Mouse (Mus musculus) frontal cortex, postnatal 36 days (tissue): ENCODE data around the gene Olfr1446.

ENCODE experiments used
- DNase-seq, 2 experiments: peaks; one replicate each; pipeline ENCODE4 v3.0.0; 2022; ENCODE audit warnings: low spot score in 2 of 2

Olfr1446 gene

DNA sequence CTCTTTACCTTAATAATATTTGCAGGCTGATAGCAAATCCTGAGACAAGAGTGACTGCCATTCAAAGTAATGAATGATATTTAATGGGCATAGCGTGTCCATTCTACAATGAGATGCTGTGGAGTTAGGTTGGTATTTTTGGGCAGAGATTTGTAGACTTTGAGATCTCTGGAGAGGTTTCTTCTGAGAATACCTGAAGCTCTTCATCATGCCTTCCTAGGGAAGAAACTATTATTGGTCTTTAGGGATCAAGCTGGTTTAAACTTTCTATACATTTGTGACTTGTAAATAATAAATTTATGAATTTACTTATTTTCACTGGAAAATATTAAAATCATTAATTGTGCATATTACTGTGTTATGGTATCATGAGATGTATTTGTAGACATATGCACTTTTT is at the start of gene Olfr1446:
TSS of gene Olfr1446 (minus strand) at position 101 of the 400 bp plus-strand sequence.
- DNase-seq: no peak

DNA sequence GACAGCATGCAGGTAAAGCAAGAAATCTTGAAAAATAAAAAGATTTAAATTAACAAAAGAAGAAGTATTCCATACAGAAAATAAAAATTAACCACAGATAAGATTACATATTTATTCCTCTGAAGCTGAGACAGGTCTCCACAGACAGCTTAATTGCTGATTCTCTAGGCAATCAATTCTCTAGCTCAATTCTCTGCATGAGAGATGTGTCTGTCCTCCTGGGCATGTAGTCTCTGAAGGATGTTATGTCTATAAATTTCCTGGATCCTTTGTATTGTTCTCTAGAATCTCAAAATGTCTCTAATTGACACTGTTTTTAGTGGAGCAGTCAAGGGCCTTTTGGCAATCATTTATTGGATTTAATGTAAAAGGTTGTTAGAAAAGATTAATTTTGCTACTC is 37.2 kb upstream of the Olfr1446 start, which contains the start of gene Olfr1449:
TSS of gene Olfr1449 (plus strand) at position 301 of the 400 bp plus-strand sequence.
- DNase-seq: no peak

DNA sequence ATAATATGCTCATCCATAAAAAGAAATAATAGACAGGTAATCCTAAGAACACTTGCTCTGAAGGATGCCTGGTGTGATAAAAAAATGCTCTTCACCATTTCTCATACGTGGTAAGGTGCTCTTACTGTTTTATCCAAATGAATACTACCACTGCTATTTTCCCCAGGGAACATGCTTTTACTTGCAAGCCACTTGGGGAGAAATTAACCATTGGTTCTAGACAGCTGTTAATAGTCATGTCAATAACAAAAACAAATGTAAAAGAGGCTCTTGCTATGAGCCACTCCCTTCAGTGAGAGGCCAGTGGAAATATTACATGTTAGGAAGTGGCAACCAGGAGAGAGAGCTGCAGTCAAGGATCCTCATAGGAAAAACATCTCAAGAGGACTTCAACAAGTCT is 31.0 kb upstream of the Olfr1446 start, which contains the start of gene Olfr1448:
TSS of gene Olfr1448 (minus strand) at position 101 of the 400 bp plus-strand sequence.
- DNase-seq: no peak

DNA sequence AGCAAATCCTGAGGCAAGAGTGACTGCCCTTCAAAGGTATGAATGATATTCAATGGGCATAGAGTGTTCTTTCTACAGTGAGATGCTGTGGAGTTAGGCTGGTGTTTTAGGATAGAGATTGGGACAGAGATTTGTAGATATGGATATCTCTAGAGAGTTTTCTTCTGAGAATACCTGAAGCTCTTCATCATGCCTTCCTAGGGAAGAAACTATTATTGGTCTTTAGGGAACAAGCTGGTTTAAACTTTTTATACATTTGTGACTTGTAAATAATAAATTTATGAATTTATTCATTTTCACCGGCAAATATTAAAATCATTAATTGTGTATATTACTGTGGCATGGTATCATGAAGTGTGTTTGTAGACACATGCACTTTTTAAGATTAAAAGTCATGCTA is 10.3 kb upstream of the Olfr1446 start, which contains the start of gene Olfr1447:
TSS of gene Olfr1447 (minus strand) at position 101 of the 400 bp plus-strand sequence.
- no peak for DNase-seq

DNA sequence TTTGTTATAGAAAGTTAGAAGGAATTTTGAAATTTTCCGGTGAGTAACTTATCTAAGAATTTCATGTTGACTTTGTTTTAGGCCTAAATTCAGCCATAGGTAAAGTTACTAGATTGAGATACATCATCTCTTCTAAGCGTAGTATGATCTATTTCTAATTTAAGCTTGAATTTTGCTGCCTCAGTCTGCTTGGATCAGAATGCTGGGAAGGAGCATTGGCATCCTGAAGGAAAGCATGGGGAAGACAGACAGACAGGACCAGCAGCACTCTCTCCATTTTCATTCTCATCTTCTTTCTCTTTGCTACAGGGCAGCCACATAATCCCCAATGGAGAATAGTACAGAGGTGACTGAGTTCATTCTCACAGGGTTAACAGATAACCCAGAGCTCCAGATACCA is 9.8 kb downstream of the Olfr1446 start, which contains the start of gene Olfr1445:
TSS of gene Olfr1445 (plus strand) at position 301 of the 400 bp plus-strand sequence.
- DNase-seq: no peak

DNA sequence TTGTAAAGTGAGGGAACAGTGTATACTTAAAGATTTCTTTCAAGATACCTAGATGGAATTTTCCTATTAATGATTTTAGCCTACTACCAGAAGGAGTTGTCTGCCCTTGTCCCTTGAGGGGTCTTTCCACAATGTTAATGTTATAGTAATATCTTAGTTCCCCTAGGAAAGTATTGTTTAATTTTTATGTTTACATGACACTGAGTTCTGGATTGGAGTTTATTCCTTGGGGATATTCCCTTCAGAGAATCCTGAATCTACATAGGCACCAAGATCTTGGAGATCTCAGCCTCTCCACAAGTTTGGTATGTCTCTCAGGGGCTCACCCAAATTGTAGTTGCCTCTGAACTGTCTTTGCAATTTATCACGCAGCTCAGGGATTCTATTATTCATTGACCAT is 36.3 kb downstream of the Olfr1446 start, which contains the start of gene Olfr1444:
TSS of gene Olfr1444 (plus strand) at position 301 of the 400 bp plus-strand sequence.
- no peak for DNase-seq

DNA sequence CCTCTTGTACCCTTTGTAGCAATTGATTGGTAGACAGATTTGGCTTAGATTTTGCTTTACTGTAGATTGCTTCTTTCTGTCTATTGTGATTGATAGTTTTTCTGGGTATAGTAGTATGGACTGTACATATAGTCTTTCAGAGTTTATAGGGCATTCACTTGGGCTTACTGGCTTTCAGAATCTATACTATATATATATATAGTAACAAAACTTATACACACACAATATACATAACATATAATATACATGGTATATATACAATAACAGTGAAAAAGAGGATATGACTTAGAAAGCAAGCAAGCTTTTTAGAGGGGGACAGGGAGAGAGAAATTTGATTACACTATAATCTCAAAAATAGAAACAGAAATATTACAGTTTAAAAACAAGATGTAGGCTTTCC is 46.9 kb downstream of the Olfr1446 start, which contains the start of gene Gm5244:
TSS of gene Gm5244 (plus strand) at position 301 of the 400 bp plus-strand sequence.
- no peak for DNase-seq

DNA sequence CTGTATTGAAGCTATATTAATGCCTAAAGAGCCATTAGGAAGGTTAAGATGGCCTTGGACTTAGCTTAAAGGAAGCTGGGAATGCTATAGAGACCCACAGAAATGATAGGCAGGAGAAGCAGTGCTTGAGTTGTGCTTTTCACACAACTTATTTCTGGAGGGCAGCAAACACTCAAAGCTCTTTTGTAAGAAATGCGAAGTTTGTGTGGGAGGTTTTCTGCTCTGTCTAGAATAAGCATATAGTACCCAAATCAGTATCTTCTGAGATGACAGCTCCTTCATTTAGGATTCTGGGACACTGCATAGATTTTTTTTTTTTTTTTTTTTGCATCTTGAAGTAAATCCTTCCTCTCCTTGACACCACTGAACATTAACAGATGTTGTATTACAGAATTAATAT is 54.8 kb downstream of the Olfr1446 start:
- peak in 1 of 2 experiments; percentile 9 for DNase-seq
